Mouse (Mus musculus): ENCODE data around the gene Spon1.

Spon1 gene

DNA sequence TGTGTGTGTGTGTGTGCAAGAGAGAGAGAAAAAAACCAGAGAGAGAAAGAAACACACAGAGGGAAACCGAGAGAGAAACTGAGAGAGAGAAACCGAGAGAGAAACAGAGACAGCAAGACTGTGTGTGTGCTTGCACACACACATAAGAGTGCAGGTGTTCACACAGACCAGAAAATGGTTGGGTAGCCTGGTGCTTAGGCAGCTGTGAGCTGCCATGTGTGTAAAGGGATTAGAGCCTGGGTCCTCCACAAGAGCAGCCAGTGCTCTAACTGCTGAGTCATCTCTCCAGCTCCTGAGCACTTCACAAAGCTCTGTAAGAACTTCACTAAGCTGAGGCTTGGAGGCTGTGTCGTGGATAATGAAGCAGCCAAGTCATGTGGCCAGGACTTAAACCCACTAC, 80.8 kb downstream of the Spon1 start:
- DNase-seq, result no peak

DNA sequence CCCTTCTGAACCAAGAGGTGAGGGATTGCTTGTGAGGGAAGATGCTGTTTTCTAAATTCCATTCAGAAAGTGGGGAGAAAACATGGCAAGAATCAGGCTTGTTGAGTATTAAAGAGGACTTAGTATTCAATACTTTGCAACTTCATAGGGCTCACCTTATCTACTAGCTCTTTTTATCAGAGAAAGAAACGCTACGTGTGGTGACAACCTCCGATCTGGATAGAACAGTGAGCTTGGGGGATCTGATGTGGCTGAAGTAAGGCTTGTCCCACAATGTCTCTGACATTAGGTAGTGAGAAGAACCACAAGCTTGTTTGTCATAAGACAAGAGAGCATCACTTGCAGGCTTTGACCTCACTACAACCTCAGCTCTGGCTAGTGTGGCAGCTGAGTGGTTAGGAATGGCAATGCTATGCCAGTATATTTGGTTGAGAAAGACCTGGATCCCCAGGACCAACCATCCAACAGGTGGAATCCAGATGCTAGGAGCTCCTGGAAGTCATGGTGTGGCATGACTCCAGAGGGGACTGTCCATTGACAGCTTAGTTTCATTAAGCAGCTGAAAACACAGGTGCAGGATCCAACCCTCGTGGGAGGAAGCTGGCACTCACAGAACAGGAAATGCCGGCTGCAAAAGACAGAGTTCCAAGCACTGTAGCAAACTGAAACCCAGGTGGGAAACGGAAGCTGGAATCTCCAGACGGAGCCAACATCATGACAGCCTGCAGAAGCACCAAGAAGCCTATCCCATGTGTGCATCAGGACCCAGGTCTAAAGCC, 81.4 kb downstream of the Spon1 start:
- no peak for DNase-seq

DNA sequence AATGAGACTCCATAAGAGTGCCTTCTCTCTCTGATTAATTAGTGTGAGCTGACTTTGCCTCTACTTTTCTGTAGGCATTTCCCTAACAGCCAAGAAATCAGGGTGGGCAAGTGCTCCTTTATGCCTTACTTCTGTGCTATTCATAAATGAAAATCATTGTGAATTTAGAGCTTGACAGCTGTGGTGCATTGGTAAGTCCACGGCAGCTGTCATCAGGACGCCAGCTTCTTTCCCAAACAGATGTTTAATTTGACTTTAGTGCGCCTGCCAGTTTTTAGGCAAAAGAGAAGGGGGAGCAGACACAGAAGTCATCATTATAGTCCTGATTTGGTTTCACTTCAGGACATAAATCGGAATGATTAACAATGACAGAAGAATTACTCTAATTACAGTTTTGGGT, 84.6 kb downstream of the Spon1 start:
- DNase-seq, result no peak

DNA sequence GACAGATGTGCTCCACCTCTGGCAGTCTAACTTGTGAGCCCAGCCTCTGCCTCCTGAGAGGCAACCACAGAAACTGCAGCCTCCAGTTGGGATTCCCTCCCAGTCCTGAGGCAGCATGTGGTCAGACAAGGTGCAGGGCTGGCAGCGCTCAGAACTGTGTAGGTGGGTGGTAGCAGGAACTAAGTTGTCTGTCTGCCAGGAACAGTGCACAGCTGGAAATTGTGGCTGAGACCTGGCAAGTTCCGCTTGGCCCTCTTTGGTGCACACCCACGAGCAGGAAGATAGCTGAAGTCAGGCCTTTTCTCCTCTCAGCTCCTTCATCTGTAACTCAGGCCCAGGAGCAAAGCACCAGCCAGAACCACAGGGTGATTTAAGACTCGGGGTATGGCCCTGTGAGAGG, 89.6 kb downstream of the Spon1 start:
- no peak for DNase-seq

DNA sequence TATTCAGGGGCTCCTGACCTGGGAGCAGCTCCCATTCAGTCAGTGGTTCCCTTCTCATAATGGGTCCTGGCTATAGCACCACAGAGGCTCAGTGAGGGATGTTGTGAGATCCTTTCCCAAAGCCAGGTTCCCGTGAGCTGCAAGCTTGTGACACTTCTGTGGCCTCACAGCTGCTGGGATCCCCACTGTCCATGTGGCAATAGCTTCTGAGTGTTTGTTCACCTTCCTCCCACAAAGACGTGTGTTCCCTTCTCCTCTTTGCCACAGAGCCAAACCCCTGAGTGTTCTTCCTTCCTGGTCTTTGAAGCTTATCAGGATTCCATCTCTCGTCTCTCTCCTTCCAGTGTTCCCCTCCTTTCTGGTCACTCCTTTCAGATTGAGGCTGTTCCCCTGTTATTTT, 90.3 kb downstream of the Spon1 start:
- no peak for DNase-seq

DNA sequence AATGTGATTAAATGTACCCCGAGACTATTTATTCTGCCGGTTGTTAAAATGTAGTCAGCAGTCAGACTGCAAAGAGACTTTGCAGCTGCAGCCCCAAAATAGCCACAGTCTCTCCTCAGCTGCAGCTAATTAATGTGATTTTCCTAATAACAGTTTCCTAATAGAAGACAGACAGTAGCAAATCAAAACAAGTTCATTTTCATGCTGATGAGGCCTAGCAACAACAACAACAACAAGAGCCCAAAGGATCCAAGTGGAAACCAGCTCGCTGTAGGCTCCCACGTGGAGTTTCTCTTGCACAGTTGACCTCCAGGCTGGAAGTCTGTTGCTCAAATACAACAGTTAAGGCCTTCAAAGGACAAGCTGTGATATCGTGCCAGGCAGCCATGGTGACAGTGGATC, 93.7 kb downstream of the Spon1 start:
- DNase-seq, result no peak

DNA sequence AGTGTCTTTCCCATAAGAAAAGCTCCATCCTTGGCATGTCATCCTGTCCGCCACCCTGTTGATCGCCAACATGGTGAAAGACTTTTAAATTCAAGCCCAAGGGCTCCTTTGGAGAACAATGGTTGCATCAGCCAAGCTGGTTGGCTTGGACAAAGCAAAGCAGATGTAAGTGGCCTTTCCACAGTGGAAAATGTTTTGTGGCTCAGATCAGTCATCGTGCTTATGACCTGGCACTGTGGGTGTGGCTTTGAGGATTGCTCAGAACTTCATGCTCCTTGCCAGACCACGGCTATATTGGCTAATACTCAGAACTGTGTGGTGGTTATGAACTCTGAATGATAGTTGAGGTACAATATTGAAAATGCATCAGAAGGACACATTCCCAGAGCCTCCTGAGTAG, 96.2 kb downstream of the Spon1 start:
- no peak for DNase-seq

DNA sequence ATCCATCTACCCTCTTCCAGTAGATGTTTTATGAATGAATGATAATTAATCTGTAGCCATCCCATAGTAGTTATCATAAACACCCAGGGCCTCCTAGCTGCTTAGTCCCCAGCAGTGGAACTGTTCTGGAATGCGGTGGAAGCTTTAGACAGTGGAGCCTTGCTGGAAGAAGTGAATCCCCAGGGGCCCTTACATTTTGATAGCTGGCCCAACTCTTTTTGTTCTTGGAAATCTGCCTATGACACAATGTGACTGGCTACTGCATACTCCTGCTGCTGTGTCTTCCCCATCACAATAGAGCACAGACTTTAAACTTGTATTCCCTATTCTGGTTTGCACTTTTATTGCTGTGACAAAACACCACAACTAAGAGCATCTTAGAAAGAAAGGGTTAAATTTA, 107.0 kb downstream of the Spon1 start:
- no peak for DNase-seq

DNA sequence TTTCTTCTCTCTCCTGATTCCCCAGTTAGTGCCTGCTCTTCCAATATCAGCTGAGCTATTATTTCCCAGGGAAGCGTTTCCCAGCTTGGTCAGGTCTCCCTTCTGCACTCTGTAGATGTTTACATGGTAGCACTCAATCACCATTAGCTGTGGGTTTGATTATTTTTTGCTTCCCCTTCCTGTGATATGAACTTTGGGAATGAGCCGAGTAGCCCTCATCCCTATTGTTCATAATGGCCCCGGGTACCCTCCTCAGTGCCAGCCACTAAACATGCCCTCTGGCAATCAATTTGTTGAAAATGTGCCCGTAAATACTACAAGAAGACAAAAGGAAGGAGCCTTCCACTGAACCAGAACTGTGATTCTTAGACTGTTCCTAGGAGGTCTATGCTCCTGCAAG, 111.7 kb downstream of the Spon1 start:
- DNase-seq, result no peak

DNA sequence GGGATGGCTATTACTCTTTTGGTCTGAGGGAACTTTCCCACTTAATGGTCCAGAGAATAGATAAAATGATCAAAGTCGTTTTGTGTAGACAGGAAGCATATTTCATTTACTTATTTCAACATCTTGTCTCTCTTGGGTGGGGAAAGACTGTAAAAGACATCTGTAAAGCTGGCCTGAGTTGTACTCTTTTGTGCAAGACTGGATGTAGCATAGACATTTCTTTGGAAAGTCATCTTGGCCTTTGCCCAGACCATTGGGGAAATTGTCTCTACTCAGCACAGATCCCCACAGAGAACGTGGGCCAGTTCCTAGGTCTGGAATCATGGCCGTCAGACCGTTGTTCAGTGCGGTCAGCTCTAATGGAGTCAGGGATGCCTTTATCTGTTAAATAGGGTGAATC, 112.1 kb downstream of the Spon1 start:
- DNase-seq, result no peak

DNA sequence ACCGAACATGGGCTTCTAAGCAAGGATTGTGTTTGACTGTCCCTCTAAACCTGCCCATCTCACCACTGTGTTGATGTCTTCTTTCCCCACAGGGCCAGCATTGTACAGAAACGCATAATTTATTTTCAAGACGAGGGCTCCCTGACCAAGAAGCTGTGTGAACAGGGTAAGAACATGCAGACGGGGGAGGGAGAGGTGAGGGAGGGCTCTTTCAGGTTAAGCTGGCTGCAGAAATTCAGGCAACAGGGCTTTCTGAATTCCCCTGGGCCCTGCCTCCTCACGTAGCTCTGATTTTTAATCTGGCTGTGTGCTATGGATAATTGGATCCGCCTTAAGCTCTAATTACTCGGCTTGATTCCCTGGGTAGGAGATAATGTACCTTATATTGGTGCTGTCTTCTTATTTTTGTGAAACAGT, 113.3 kb downstream of the Spon1 start:
- no peak for DNase-seq

DNA sequence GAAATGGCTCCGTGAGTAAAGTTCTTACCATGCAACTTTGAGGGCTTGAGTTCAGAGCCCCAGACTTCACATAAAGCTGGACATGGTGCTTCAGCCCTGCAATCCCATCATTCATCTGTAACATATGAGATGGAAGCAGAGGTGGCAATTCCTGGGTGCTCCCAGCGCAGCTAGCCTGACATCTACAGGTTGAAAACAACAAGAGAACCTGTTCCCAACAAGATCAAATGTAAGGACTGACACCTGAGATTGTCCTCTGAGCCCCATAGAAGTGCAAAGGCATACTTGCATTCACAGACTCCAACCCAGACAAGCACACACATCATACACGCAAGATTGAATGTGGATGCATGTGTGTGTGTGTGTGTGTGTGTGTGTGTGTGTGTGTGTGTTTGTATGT, 114.2 kb downstream of the Spon1 start:
- DNase-seq, result no peak

DNA sequence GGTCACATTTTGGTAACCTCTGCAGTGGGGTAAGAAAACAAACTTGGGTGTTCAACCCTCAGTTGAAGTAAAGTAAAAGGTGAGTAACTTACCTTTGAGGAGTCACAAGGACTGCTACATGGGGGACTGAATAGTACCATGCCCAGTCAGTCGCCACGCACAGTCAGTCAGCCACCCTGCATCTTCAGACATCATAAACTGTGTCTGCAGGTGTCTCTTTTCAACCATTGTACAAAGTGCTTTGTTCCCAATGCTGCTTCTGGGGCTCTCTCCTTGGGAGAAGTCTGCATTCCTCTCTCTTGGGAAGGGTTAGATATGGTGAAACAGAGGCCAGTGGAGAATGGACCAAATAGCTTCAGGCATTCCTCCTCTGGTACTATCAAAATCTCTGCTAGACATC, 125.0 kb downstream of the Spon1 start:
- DNase-seq, result no peak

DNA sequence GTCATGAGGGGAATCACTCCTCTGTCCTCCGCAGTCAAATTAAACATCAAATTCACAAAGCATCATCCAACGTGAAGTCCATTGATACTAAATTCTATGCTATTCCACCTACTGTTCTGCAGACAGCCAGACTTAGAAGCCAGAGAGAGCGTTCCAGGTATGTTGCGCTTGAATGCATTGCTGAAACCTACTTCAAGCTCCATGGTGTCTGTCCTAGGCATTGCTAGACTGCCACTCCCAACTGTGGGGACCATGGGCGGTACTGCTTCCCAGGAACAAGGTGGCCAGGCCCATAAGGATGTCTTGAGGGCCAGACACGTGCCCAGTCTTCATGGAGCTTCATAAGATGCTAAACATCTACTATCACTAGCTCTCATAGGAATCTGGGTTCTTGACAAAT, 125.7 kb downstream of the Spon1 start:
- DNase-seq, result no peak

DNA sequence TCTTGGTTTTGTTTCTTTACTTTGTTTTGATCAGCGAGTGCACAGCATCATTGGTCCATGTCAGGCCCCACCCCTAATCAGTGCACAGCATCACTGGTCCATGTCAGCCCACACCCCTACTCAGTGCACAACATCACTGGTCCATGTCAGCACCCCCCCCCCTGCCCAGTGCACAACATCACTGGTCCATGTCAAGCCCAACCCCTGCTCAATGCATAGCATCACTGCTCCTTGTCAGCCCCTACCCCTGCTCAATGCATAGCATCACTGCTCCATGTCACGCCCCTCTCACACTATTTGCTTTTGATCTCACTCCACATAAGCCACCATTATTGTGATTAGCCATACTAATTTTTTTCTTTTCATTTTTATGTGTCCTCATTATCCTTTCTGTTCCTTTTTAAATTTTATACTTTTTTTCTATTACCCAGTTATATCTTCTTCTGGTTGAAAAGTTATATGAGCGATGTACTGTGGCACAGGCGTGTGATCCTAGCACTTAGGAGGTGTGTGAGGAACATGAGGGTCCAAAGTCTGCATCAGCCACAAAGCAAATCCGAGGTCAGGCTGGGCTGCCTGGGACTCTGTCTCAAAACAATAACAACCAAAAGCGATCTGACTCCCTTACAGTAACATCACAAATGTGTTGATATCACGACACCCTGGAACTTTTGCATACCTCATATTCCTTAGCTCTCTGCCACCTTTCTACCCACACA, 128.3 kb downstream of the Spon1 start:
- no peak for DNase-seq

DNA sequence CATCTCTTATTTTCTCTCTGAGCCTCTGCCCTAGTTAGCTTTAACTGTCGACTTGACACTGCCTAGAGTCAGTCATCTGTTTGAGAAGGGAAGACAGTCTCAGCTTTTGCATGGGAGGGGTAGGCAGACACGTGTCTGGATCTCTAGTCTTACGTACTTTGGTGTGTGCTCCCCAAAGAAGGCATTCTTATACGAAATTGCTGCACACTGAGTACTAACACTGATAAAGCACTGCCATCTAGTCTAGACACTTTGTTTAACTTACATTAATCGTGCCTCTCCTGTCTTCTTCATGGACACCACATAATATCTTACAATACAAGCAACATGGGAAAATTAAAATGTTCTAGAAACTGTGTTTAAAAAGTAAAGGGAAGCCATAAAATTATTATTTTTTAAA, 129.5 kb downstream of the Spon1 start:
- no peak for DNase-seq

DNA sequence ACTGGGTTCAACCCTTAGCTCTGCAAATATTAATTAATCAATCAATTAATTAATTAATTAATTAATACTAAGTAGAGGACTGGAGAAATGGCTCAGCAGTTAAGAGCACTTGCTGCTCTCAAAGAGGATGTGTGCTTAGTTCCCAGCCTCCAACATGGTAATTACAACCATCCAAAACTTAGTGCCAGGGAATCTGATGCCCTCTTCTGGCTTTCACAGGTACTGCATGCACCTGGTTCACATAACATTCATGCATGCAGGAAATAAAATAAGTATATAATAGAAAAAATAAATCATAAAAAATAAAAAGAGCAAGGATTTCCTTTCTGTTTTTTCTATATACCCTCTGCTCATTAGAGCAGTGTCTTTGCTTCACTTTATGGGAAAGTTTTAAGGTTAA, 132.6 kb downstream of the Spon1 start:
- DNase-seq, result no peak

DNA sequence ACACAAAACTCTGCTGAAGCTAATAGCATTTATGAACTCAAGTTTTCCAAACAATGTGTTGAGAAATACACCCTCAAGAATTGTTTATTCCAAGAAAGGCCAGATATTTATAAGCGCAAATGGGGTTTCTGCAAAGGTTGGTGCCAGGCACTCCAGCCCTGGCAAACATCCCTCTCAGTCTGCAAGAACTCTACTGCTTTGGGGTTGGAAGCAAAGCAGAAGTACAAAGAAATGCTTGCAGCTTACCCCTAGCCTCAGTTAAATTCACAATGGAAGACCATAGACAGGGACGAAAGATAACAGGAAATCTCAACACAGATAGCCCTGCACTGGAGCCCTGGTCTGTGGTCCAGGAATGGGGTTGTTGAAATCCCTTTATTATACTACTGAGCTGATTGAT, 135.7 kb downstream of the Spon1 start:
- DNase-seq, result no peak

DNA sequence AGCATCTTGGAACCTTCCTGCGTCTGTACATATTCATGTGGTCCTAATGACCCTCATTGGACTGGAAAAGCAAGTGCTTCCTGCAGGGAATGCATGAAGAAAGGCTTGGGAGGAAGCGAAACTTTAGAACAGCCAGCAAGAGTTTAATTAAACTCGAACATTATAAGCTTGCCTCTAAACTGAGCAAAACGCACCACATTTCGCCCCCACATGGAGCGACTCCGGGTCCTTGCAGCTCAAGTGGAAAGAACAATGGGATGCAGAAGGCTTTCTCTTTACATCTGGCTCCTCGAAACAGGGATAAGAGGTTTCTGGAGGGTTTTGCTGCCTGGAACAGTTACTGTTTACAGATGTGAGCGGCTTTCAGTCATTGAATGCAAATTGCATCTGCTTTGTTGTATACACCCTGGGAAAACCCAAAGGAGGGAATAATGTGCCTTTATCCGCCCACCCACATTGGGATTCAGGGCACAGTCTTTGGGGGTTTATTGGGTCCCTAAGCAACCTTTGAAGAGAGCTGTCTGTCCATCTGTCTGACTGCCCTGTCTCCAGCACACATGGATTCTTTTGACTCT, 136.2 kb downstream of the Spon1 start:
- DNase-seq, result no peak

DNA sequence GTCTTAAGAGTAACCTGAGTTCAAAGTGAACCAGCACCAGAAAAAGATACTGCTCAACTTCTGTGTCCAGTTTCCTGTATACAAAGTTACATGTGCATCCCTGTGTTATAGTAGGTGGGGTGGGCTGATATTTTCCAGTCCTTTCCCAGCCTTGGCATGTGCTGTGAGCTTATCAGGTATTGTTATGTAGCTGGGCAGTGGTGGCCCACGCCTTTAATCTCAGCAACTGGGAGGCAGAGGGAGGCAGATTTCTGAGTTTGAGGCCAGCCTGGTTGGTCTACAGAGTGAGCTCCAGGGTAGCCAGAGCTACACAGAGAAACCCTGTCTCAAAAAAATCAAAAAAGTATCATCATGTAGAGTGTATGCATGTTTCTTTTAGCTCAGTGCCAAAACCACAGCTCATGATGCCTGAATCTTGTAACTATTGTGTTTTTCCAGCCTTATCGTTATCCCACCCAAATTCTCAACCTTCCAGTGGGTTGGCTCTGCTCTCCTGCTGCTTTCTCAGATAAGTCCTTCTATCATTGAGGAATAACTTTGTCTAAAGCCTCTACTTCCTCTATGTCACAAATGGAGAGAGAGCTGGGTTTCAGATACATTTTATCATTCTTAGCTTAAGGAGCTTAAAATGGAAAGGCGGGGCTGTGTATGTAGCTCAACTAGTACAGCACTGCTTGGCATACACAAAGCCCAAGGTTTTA, 137.5 kb downstream of the Spon1 start:
- no peak for DNase-seq

DNA sequence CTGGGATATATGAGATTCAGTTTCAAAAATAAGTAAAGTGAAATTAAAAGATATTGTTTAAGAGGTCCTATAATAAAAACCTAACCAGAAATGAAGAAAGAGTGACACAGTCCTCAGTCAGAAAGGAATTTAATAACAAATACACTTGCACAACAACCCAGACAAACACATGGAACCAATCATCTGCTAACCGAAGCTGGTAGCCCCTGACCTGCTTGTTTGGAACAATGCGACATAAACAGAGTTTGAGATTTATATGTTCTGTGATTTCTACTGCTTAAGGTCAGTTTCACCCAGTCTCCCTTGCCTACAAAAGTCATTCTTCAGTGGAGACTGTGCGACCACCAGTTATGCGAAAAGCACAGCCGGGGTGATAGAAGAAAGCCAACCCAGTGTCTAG, 138.1 kb downstream of the Spon1 start:
- DNase-seq, result no peak

DNA sequence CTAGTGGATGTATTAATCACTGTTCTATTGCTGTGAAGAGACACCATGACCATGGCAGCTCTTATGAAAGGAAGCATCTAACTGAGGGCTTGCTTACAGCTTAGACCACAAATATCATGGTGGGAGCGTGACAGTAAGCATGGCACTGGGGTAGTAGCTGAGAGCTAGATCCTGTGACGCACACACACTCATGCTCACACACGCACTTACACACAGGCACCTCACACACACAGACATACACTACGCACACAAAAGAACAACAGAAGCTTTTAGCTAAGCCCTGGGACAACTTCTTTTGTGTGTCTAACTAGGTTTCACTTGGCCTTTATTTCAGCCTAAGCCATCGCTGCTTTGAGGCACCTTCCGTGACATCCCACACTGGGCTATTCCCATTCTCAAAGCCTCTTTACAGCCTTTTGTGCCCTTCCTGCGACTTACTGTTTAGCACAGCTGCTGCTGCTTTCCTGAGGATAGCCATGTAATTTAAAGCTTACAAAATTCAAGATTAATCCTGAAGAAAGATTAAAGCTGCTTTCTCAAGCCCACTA, 138.6 kb downstream of the Spon1 start:
- DNase-seq, result no peak

DNA sequence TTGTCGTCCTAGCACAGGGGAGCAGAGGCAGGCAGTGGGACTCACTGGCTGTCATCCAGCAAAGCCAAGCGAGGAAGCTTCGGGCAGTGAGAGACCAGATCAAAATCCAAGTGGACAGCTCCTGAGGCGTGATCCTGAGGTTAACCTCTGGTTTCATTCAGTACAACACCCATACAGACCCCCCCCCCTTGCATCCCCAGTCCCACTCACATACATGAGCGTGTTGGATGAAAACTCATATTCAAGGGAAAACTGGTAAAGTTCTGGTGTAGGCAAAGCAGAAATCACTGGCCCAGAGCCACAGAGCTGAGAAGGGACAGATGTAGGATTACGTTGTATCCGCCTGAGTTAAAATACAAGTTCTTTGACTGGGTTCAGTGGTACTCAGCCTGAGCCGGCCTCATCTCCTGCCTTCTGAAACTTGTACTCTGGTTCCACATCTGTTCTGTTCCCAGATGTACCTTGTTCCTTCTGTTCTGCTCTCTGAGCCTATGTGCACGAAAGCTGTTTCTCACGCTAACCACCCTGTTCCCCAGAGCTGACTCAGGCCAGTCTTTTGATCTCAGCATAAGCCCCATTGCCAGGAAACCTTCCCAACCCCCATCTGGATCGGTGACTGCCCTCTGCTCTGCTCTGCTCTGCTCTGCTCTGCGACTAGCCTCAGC, 143.5 kb downstream of the Spon1 start:
- DNase-seq, result no peak

Measured in cerebellum, adult 11-12 months (tissue).